Mouse (Mus musculus): Measurements from ENCODE around the gene Ublcp1.

GRCm38 (mm10) chr11:44513026-44513422 is 42.7 kb upstream of the Ublcp1 start:
- TF ChIP-seq GATA1 (IDR thresholded peaks at IDR 0.05; ENCODE audit: low read length) (peak; percentile 55), TAL1 (IDR thresholded peaks at IDR 0.05; ENCODE audit: low read length) (no peak; the same call in 2 of the 3 replicates)

Measured in erythroblast, embryonic 14.5 days (primary cell).